Mouse (Mus musculus): ENCODE data around the gene Ccdc85c.

GRCm38 (mm10) chr12:108267653-108268052 lies 7.6 kb downstream of the Ccdc85c start:
- TF ChIP-seq CTCF (conservative IDR thresholded peaks at IDR 0.05 in 1 of 2, IDR thresholded peaks at IDR 0.05 in 1 of 2; ENCODE audit: low read depth in 2 of 2, low read length in 2 of 2) (no peak), POLR2A (IDR thresholded peaks at IDR 0.05; ENCODE audit: low read depth, low read length) (no peak)

All from CH12.LX (cell line).